Comparison of ENCODE assay signal across 8 mouse cellular contexts in the genomic region with DNA sequence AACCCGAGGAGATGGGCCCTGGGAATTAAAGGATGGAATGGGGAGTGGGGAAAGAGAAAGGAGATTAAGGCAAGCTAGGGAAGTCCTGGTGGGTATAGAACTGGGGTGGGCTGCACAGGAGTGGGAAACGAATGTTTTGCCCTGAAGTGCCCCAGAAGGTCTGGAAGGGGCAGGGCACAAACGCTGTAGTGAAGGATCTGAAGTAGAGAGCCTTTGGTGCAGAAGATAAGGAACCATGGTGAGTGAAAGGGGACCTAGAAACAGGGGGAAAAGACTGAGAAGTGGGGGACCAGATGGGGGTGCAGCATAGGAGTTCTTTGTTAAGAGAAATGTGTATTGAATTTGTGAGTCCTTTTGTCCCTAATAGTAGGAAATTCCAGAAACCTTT. TPM values are rescaled to one million over a fixed set of nuclear protein-coding genes. Genes with fewer than 3 reads are reported as not detected.
A peak's percentile ranks its signal among the peaks of the same experiment; 100 is the strongest.
DNase-seq lines count a peak whose midpoint lies in the region; ATAC-seq and TF ChIP-seq lines count a peak whose summit lies in the region.

Usp49 (plus strand) TSS at position 13 of the 388 bp plus-strand sequence.

- intact Hi-C loops in heart, postnatal 14 days (cut with DNase I) = loop anchor here (5.0 kb wide), 1 partner anchor 47 kb away; no protein-coding TSS in a partner anchor

- DNase-seq in heart, postnatal 14 days = no peak
- DNase-seq in thymus, adult 2 months = no peak
- no peak for DNase-seq in thymus, postnatal 25 days
- no peak for DNase-seq in kidney, postnatal 25 days

- H3K4me1 ChIP-seq in heart, embryonic 14.5 days (ENCODE audit: control insufficient read depth in 2 of 2, insufficient read depth in 2 of 2, low read length in 2 of 2) = peaks cover 4 to 19% of the 10 kb centered on the region in 2 experiments
- H3K4me1 ChIP-seq in thymus, adult 2 months (replicated peaks; ENCODE audit: control insufficient read depth, insufficient read depth, low read length) = peaks cover 13% of the 10 kb centered on the region
- peaks cover 30% of the 10 kb centered on the region for H3K4me1 ChIP-seq in limb, embryonic 13.5 days
- peaks cover 8% of the 10 kb centered on the region for H3K4me1 ChIP-seq in stomach, embryonic 16.5 days (ENCODE audit: control insufficient read depth, insufficient read depth, low read length)

- H3K4me3 ChIP-seq in heart, embryonic 14.5 days (ENCODE audit: control insufficient read depth in 1 of 2, insufficient read depth in 1 of 2, low read depth in 1 of 2, low read length in 2 of 2) = peak within 1 kb of the TSS; percentile 87 to 99
- peak within 1 kb of the TSS; percentile 78 for H3K4me3 ChIP-seq in thymus, adult 2 months (ENCODE audit: control insufficient read depth, insufficient read depth, low read length)
- H3K4me3 ChIP-seq in limb, embryonic 13.5 days = peak within 1 kb of the TSS; percentile 64
- H3K4me3 ChIP-seq in stomach, embryonic 16.5 days (replicated peaks; ENCODE audit: low read length) = peak within 1 kb of the TSS; percentile 73

- H3K27me3 ChIP-seq in heart, embryonic 14.5 days (ENCODE audit: control insufficient read depth, insufficient read depth, low read length) = no peaks in the 10 kb centered on the region
- H3K27me3 ChIP-seq in thymus, adult 2 months (ENCODE audit: control insufficient read depth, insufficient read depth, low read length) = no peaks in the 10 kb centered on the region
- H3K27me3 ChIP-seq in limb, embryonic 13.5 days = no peaks in the 10 kb centered on the region
- H3K27me3 ChIP-seq in stomach, embryonic 16.5 days (ENCODE audit: control insufficient read depth, insufficient read depth, low read length) = no peaks in the 10 kb centered on the region

- TF ChIP-seq POLR2A in thymus, adult 2 months (IDR thresholded peaks at IDR 0.05; ENCODE audit: control insufficient read depth, extremely low read depth, insufficient read depth, low read length, poor library complexity) = no peak

- peaks cover 18% of the 10 kb centered on the region for H3K36me3 ChIP-seq in heart, embryonic 14.5 days (ENCODE audit: control insufficient read depth, insufficient read depth, low read length)
- no peaks in the 10 kb centered on the region for H3K36me3 ChIP-seq in thymus, adult 2 months (ENCODE audit: control insufficient read depth, insufficient read depth, low read length)
- H3K36me3 ChIP-seq in limb, embryonic 13.5 days = peaks cover 14% of the 10 kb centered on the region
- no peaks in the 10 kb centered on the region for H3K36me3 ChIP-seq in stomach, embryonic 16.5 days (ENCODE audit: control insufficient read depth, insufficient read depth, low read length)

- H3K4me2 ChIP-seq in heart, embryonic 14.5 days (ENCODE audit: low read length) = peak within 1 kb of the TSS; percentile 99
- H3K4me2 ChIP-seq in limb, embryonic 13.5 days (replicated peaks) = peak within 1 kb of the TSS; percentile 70
- peak within 1 kb of the TSS; percentile 97 for H3K4me2 ChIP-seq in stomach, embryonic 16.5 days (ENCODE audit: low read depth, low read length)

- peak within 1 kb of the TSS; percentile 86 for H3K9ac ChIP-seq in heart, embryonic 14.5 days (ENCODE audit: low read length)
- H3K9ac ChIP-seq in limb, embryonic 13.5 days = peak within 1 kb of the TSS; percentile 68
- H3K9ac ChIP-seq in stomach, embryonic 16.5 days (ENCODE audit: low read length) = peak within 1 kb of the TSS; percentile 79

- H3K27ac ChIP-seq in heart, embryonic 14.5 days (replicated peaks in 1 of 2; ENCODE audit: control insufficient read depth in 1 of 2, insufficient read depth in 1 of 2, low read depth in 2 of 2, low read length in 2 of 2) = peak within 1 kb of the TSS; percentile 64 to 91
- 0 out of 2 replicates have a peak within 1 kb of the TSS, but pooled peaks have one; percentile 1 for H3K27ac ChIP-seq in thymus, adult 2 months (ENCODE audit: control insufficient read depth, insufficient read depth, low read length)
- H3K27ac ChIP-seq in limb, embryonic 13.5 days = peak within 1 kb of the TSS; percentile 94
- H3K27ac ChIP-seq in stomach, embryonic 16.5 days (ENCODE audit: low read length) = peak within 1 kb of the TSS; percentile 94

- no peaks in the 10 kb centered on the region for H3K9me3 ChIP-seq in heart, embryonic 14.5 days (ENCODE audit: control insufficient read depth, low read length)
- no peaks in the 10 kb centered on the region for H3K9me3 ChIP-seq in limb, embryonic 13.5 days
- no peaks in the 10 kb centered on the region for H3K9me3 ChIP-seq in stomach, embryonic 16.5 days (replicated peaks; ENCODE audit: control insufficient read depth, low read length)

- ATAC-seq in heart, embryonic 14.5 days (ENCODE audit: insufficient number of reproducible peaks, insufficient read depth, low FRiP score, low read depth) = no peak
- no peak for ATAC-seq in limb, embryonic 13.5 days (ENCODE audit: low FRiP score, low read depth)
- no peak for ATAC-seq in stomach, embryonic 16.5 days (ENCODE audit: insufficient read depth, low FRiP score)
- ATAC-seq in frontal cortex, adult (ENCODE audit: low TSS enrichment) = no peak

- WGBS in heart, embryonic 14.5 days = 1% methylated on average over 3 of the region's 3 CpGs
- WGBS in thymus, adult 2 months = 4% methylated on average over 3 of the region's 3 CpGs
- WGBS in limb, embryonic 13.5 days = 1% methylated on average over 3 of the region's 3 CpGs
- 0% methylated on average over 3 of the region's 3 CpGs for WGBS in stomach, embryonic 16.5 days

- TF ChIP-seq CTCF in thymus, adult 2 months (IDR thresholded peaks at IDR 0.05; ENCODE audit: borderline replicate concordance, control insufficient read depth, extremely low read depth, insufficient read depth, low read length, poor library complexity) = no peak

RNA-seq across cellular contexts. Expression of gene Usp49, which starts in this region (rescaled TPM):
- polyA plus RNA-seq in heart, embryonic 14.5 days (2014; fragmentation: Nextera tagmentation; extraction: Ambion mirVana) = 3.0 and 3.2 TPM in 2 replicates
- 1 to 10 TPM; 4.4 to 4.5 TPM for total RNA-seq in heart, postnatal 14 days (2021)
- 12.5 and 17.2 TPM in 2 replicates for polyA plus RNA-seq in thymus, adult 2 months (2012; rRNA removed)
- polyA plus RNA-seq in limb, embryonic 13.5 days (2015; fragmentation: Nextera tagmentation; extraction: Ambion mirVana) = 5.6 and 7.4 TPM in 2 replicates
- 3.3 and 3.5 TPM in 2 replicates for polyA plus RNA-seq in stomach, embryonic 16.5 days (2015; fragmentation: Nextera tagmentation; extraction: Ambion mirVana)

Comparison
In these comparisons a context has a peak if more than half of its experiments do, and no peak if none do; other contexts are left out.
1. H3K27ac ChIP-seq: peak in every context shown above with its lines; median percentile 94 in limb, embryonic 13.5 days; 94 in stomach, embryonic 16.5 days; 78 in heart, embryonic 14.5 days; 1 in thymus, adult 2 months.